Mouse (Mus musculus): ENCODE data around the gene Kmt2d.

GRCm38 (mm10) chr15:98790761-98791160 lies 80.2 kb downstream of the Kmt2d start:
- TF ChIP-seq CTCF (IDR thresholded peaks at IDR 0.05; ENCODE audit: low read depth) (no peak), EP300 (IDR thresholded peaks at IDR 0.05; ENCODE audit: low read depth) (no peak)
